Mouse (Mus musculus) left cerebral cortex, postnatal 4 days (tissue): ENCODE results near the gene Lgalsl. TPM values are rescaled to one million over a fixed set of nuclear protein-coding genes. Genes with fewer than 3 reads are reported as not detected.

Experiments
- DNase-seq: peaks from one replicate; pipeline ENCODE4 v3.0.0-alpha.2; 2022
- intact Hi-C: fragments of 180-260 bp; cut with DNase I; formaldehyde crosslinking; loops from one replicate; pipeline ENCODE4 v1.15.1; 2025
- total RNA-seq, 2 experiments: library from RNA; stranded (reverse); gene quantifications; 2 replicates each; pipeline ENCODE4 v1.2.3; 2021

The Lgalsl gene
- total RNA-seq, 2 experiments from 2014 or later, result 86.3 to 90.8 TPM

DNA sequence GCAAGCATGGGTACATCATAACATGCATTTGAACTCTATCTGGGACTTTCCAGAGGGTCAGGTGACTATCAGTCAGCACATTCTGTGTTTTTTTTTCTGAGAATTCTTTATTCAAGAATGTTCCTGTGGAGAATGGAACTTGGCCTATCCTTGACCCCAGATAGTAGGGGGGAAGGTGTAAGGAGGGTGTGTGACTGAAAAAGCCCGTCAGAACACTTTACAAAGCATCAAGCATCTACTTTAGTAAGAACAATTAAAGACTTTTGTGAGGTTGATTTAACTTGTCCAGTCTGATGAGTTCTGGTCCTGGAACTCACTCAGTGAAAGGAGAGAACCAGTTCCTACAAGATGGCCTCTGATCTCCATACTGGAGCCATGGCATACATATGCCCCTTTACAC is 45.7 kb downstream of the Lgalsl start:
- no peak for DNase-seq

DNA sequence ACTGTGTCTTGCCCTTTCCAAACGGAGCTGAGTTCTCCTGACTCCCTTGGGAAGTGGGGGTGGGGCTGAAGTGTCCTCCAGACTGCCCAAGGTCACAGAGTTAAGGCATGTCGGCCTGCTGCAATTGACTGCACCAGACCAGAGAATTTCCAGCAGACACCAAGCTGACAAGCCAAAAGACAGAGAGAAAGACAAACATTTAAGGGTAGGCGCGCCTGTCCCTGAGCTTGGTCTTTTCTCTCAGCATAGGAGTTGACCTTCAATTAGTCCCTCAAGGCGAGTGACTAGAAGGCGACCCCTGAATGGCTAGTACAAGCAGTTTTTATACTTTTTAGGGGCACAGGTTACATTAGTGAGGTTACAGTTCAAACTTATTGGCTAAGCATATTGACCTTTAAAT is 46.1 kb downstream of the Lgalsl start:
- intact Hi-C loops, result no loop called here
- no peak for DNase-seq

More for the DNA sequence above, 45.7 kb downstream of the Lgalsl start:
- intact Hi-C loops, result no loop called here

DNA sequence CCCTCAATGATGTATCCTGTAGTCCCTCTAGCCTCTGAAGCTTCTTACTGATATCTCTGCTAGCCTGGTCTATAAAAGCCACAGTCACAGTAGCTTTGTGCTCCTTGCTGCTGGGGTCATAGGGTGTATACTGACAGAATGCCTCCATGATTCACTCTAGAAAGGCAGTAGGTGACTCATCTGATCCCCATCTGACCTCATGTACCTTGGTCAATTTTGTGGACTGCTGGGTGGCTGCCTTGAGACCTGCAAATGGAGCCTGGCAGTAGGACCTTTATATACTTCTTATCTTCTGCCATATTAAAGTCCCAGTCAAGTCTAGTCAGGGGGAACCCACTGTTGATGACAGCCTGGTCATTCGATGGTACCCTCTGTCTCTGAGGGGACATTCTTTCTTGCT is 47.4 kb downstream of the Lgalsl start:
- DNase-seq, result no peak
- intact Hi-C loops, result no loop called here

DNA sequence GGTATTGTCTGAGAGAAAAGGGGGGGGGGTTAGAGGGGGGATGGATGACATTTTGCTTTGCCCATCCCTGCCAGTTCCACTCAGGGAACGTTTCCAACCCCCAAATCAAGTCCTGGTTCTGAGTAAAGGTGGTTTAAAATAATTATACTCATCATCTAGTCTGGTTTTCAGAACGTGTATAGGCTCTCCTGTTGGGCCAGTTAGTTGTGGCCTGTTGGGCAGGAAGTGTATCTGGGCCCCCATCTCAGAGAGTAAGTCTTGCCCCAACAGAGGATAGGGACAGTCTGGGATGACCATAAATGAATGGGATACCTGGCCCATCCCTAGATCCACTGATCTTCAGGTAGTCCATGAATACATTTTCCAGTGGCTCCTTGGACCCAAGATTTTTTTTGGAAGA is 48.2 kb downstream of the Lgalsl start:
- intact Hi-C loops, result no loop called here
- DNase-seq, result no peak

DNA sequence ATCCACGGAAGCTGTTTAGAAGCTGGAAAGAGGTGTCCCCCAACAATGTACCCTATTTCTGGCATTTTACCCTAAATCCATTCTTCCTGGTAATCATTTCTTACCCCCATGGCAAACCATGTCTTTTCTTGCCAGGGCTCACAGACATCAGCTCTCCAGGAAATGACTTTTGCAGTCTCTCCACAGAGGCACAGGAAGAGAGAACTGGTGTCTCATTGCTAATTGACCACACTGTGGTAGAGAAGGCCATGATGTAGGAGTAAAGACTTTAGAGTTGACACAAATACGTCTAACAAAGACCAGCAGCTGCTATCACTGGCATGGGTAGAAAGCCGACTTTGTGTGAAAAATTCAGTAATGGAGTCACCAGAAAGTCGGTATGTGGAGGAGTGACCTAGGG is 50.5 kb downstream of the Lgalsl start:
- intact Hi-C loops, result no loop called here
- DNase-seq, result no peak

DNA sequence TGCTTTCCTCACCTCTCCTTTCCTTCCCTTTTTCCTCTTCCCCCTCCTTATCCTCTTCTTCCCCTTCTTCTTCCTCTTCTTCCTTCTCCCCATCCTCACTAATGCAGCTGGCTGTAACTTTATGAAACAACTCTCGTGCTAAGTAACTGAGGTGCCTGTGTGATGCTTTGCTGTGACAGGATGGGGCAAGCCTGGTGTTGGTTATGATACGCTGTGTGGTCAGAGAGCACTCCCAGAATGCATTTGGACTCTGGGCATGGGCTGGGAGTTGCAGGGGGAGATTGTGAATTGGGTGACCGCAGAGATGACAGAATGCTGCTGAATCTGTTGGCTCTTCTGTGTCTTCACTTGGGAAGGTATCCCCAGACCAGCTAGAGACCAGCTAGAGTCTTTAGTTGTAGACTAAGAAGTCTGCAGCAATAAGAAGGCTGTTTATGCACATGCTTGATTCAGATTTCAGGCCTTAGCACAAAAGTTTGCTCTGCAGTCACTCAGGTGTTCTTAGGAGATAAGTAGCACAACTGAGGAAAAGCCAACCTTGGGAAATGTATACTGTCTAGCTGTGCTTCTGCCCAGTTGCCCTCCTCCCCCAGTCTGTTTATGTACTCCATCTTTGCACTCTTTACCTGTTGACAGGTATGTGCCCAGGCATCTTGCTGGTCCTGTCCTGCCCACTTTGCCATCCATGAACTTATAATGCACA is 51.8 kb downstream of the Lgalsl start:
- intact Hi-C loops, result no loop called here
- DNase-seq, result no peak

DNA sequence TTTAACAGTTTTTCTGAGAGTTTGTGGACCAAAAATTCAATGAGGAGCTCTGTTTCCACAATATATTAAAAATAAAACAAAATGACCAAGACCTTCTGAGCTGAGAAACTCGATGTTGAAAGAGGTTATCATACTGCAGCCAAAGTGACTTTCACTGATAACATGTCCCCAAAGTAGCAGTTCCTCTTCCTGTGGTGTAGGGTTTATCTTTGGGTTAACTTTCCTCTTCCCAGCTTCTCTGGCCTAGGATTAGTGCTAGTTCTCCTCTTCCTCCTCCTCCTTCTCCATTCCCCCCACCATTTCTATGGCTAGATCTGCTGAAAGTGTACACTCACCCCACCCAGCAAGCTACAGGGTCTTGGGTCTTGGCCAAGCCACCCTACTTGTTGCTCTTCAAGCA is 52.6 kb downstream of the Lgalsl start:
- no peak for DNase-seq
- intact Hi-C loops, result no loop called here

DNA sequence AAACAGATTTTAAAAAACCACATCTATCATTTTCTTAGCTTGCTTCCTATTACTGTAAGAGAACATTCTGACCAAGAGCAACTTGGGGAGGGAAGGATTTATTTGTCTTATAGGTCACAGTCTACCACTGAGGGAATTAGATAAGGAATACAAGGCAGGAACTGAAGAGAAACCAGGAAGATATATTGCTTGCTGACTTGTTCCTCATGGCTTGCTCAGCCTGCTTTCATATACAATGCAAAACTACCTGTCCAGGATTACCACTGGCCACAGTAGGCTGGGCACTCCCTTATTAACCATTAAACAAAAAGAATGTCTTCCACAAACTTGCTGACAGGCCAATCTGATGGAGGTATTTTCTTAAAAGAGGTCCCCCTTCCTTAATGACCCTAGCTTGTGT is 54.2 kb downstream of the Lgalsl start:
- no peak for DNase-seq
- intact Hi-C loops, result no loop called here

Other genes with a start within 250 kb of the Lgalsl start
- 10 to 100 TPM; 55.0 to 55.1 TPM for gene Aftph, start 89.5 kb downstream of the Lgalsl start, total RNA-seq